Mouse (Mus musculus): ENCODE measurements around the gene Lzic. TPM values are rescaled to one million over a fixed set of nuclear protein-coding genes. Genes with fewer than 3 reads are reported as not detected.

Gene Lzic
- 9.6 and 11.6 TPM in 2 replicates for polyA plus RNA-seq (2012; rRNA removed)

DNA sequence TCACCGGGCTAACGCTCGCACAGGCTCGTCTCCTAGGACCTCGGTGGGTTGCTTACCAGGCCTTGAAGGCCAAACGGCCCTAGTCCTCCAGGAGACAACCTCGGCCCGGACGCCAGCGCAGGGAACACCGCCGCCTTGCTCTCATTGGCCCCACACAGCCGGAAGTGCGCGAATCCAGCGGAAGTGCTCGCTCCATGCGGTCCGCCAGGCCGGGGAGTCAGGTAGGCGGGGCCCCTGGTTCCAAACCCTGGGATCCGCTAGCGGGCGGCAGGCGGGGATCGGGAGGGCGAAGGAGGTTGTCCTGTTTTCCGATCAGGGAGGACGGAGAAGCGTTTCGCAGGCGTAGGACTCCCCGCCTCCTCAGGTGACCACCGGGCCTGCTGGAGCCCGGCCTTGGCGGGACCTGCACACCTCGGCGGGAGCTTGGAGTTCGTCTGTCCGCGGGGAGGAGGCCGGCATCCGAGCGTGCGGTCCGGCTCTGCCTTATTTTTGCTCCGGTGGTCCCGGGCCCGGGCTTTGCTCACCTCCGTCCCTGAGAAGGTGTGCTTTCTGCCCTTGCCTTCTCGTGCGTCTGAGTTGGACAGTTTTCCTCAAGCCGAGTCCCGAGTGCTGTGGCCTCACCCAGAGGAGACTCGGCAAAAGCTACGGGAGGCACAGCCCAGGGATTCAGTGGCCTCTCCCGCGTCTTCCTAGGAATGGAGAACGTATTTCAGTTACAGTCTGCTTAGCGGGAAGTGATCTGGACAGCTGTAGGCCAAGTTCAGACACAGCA lies at the start of gene Lzic, which contains the start of gene Nmnat1:
Gene Lzic, plus strand, starts transcription at position 177 of the 772 bp plus-strand sequence.
Gene Nmnat1, minus strand, starts transcription at position 150 of the 772 bp plus-strand sequence.
- peak; percentile 60; the same call in 1 of the 2 replicates for TF ChIP-seq POLR2A (IDR thresholded peaks at IDR 0.05; ENCODE audit: borderline replicate concordance, extremely low read depth, low read depth, low read length)
- no peak for TF ChIP-seq CTCF (IDR thresholded peaks at IDR 0.05; ENCODE audit: insufficient read depth, low read length)
- under 1% methylated on average over 60 of the region's 60 CpGs for WGBS
- H3K4me3 ChIP-seq (replicated peaks; ENCODE audit: extremely low read depth, low read depth, low read length), result peak within 1 kb of the TSS; percentile 82
- no peaks in the 10 kb centered on the region for H3K4me1 ChIP-seq (ENCODE audit: control insufficient read depth, insufficient read depth, low read length)
- DNase-seq, result peak; percentile 91

DNA sequence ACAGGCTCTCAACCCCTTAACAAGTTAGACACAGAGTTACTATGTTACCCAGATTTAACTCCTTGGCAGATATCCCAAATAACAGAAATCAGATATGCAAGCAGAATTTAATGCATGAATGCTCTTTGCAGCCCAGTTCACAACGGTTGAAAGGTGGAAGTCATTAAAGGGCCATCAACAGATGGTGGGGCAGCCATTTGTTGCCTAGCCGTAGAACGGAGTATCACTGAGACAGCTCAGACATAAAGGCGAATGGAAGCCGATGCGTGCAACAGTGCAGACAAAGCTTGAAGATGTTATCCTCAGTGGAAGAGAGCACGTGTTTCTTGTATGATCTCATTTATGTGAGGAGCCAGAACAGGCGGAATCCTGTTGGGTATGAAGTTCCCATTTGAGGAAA lies 44.5 kb upstream of the Lzic start:
- WGBS, result 68% methylated on average over 8 of the region's 8 CpGs
- Histone ChIP-seq H3K4me3 (replicated peaks; ENCODE audit: extremely low read depth, low read depth, low read length) (no peak overlapping the region), H3K4me1 (ENCODE audit: control insufficient read depth, insufficient read depth, low read length) (peaks cover 2% of the 10 kb centered on the region; the same call in 1 of the 2 replicates)
- DNase-seq, result no peak
- TF ChIP-seq POLR2A (IDR thresholded peaks at IDR 0.05; ENCODE audit: borderline replicate concordance, extremely low read depth, low read depth, low read length), result no peak
- no peak for TF ChIP-seq CTCF (IDR thresholded peaks at IDR 0.05; ENCODE audit: insufficient read depth, low read length)

DNA sequence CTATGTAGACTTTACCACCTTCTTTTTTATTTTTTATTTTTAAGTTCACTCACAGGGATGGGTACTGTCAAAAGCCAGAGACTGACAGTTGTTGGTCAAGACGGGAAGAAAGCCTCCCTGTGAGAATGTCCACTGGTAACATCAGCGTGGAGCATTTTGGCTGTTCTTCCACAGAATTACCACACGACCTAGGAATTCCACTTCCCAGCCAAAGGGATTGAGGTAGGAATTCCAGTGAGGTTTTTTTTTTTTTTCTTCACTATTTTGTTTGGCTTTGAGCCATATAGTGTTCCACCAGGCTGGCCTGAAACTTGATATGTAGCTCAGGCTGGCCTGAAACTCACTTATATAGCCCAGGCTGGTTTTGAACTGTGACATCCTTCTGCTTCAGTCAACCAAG lies 42.6 kb upstream of the Lzic start:
- WGBS, result 34% methylated on average over 3 of the region's 3 CpGs
- Histone ChIP-seq H3K4me1 (ENCODE audit: control insufficient read depth, insufficient read depth, low read length) (peaks cover 2% of the 10 kb centered on the region; the same call in 1 of the 2 replicates), H3K4me3 (replicated peaks; ENCODE audit: extremely low read depth, low read depth, low read length) (no peak overlapping the region)
- DNase-seq, result no peak
- TF ChIP-seq POLR2A (IDR thresholded peaks at IDR 0.05; ENCODE audit: borderline replicate concordance, extremely low read depth, low read depth, low read length), result no peak
- no peak for TF ChIP-seq CTCF (IDR thresholded peaks at IDR 0.05; ENCODE audit: insufficient read depth, low read length)

DNA sequence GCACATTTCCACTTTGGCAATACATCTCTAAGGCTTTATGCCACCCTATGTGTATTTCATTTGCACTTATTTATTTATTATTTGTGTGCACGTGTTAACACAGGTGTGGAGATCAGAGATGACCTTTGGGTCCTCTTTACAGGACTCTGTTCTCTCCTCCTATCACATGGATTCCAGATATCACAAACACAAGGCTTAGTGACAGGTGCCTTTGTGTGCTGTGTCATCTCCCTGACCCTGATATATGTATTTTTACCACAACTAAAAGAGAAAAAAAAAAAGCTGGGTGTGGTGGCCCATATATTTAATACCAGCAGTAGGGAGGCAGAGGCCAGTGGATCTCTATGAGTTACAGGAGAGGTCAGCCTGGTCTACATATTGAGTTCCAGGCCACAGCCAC lies 40.6 kb upstream of the Lzic start:
- DNase-seq, result no peak
- 59% methylated on average over 1 of the region's 1 CpGs for WGBS
- Histone ChIP-seq H3K4me3 (replicated peaks; ENCODE audit: extremely low read depth, low read depth, low read length) (no peak overlapping the region), H3K4me1 (ENCODE audit: control insufficient read depth, insufficient read depth, low read length) (peaks cover 2% of the 10 kb centered on the region; the same call in 1 of the 2 replicates)
- TF ChIP-seq POLR2A (IDR thresholded peaks at IDR 0.05; ENCODE audit: borderline replicate concordance, extremely low read depth, low read depth, low read length) (no peak), CTCF (IDR thresholded peaks at IDR 0.05; ENCODE audit: insufficient read depth, low read length) (no peak)

DNA sequence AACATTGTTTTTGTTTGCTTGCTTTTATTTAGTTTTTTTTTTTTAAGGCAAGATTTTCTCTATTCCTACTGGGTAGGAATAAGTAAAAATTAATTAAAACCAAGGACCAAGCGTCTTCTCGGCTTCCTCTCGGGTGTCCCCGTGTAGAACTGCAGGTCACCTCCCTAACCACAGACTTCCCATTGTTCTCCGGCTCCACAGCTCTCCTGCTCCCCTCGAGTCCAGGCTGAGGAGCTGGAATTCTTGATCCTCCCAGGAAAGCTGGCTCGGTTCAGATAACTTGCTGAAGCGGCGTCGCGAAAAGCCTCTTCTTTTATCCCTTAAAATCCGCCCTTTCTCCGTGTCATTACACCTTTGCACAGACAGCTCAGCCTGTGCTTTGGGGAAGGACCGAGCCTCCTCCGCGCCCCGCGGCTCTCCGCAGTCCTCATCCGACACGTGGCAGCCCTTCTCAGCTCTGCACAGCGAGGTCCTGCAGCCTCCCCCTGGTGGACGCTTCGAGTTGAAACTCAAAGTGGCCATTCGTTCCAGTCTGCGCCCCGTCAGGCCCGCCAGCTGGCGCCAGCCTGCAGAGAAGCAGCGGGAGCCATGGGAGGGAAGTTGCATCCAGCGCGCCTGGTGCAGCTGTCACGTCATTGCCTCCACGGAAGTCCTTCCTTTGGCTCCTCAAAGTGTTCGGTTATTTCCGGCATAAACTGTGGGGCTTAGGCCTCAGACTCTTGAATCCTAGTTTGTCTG lies 39.9 kb upstream of the Lzic start:
- Histone ChIP-seq H3K4me3 (replicated peaks; ENCODE audit: extremely low read depth, low read depth, low read length) (peak overlapping the region; percentile 44), H3K4me1 (ENCODE audit: control insufficient read depth, insufficient read depth, low read length) (peaks cover 2% of the 10 kb centered on the region; the same call in 1 of the 2 replicates)
- under 1% methylated on average over 36 of the region's 36 CpGs for WGBS
- TF ChIP-seq CTCF (IDR thresholded peaks at IDR 0.05; ENCODE audit: insufficient read depth, low read length) (peak; percentile 83), POLR2A (IDR thresholded peaks at IDR 0.05; ENCODE audit: borderline replicate concordance, extremely low read depth, low read depth, low read length) (peak; percentile 25; the same call in 1 of the 2 replicates)
- DNase-seq, result peak; percentile 80

DNA sequence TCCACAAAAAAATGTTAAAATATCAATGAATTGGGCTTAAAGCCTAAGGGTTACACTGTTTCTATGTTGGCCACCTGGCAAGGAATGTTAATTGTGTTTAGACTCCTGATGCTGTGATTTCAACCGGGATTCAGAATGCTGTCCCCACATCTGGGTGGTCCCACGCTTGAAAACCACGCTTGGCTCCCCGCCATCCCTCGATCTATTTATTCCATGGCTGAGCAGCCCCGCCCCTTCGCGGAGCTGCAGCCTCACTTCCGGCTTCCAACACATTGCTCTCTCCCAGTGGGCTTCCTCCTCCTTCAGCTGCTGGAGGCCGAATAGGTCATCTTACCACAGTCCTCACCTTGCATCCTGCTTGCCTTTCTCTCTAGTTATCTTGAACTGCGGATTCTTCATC lies 39.2 kb upstream of the Lzic start:
- H3K4me3 ChIP-seq (replicated peaks; ENCODE audit: extremely low read depth, low read depth, low read length), result no peak overlapping the region
- no peak for TF ChIP-seq CTCF (IDR thresholded peaks at IDR 0.05; ENCODE audit: insufficient read depth, low read length)
- TF ChIP-seq POLR2A (IDR thresholded peaks at IDR 0.05; ENCODE audit: borderline replicate concordance, extremely low read depth, low read depth, low read length), result no peak
- peaks cover 2% of the 10 kb centered on the region; the same call in 1 of the 2 replicates for H3K4me1 ChIP-seq (ENCODE audit: control insufficient read depth, insufficient read depth, low read length)
- DNase-seq, result peak; percentile 25
- WGBS, result 8% methylated on average over 11 of the region's 11 CpGs

DNA sequence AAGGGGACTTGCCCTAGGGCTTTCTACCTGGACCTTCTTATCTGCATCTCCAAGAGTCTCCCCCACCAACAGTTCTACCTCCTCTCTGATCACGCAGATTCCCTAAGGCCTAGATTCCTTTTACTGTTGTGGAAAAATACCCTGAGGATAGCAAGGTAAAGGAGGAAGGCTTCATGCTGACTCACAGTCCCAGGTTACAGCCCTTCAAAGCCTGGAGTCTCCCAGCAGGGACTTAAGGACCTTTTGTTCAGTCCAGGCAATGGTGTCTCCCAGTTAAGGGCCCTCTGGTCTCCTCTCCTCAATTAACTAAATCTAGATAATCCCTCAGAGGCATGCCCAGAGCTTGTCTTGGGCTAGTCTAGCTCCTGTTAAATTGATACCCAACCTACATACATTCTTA lies 38.7 kb upstream of the Lzic start:
- WGBS, result 79% methylated on average over 1 of the region's 1 CpGs
- H3K4me3 ChIP-seq (replicated peaks; ENCODE audit: extremely low read depth, low read depth, low read length), result no peak overlapping the region
- H3K4me1 ChIP-seq (ENCODE audit: control insufficient read depth, insufficient read depth, low read length), result peaks cover 2% of the 10 kb centered on the region; the same call in 1 of the 2 replicates
- no peak for DNase-seq
- TF ChIP-seq CTCF (IDR thresholded peaks at IDR 0.05; ENCODE audit: insufficient read depth, low read length), result no peak
- no peak for TF ChIP-seq POLR2A (IDR thresholded peaks at IDR 0.05; ENCODE audit: borderline replicate concordance, extremely low read depth, low read depth, low read length)

DNA sequence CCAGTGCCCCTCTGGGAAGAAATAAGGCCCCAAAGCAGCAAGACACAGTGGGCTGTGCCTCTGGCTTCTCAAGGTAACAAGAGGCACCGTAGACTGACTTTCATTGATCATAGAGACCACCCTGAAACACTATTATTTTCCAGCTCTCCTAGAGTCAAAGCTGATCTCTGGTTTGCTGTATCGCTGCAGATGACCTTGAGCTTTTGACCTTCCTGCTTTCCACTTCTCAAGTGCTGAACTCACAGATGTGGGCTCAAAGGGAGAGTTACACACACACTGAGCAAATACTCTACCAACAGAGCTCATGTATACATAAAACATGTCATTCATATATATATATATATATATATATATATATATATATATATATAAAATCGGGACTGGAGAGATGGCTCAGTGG lies 34.4 kb upstream of the Lzic start:
- TF ChIP-seq CTCF (IDR thresholded peaks at IDR 0.05; ENCODE audit: insufficient read depth, low read length) (no peak), POLR2A (IDR thresholded peaks at IDR 0.05; ENCODE audit: borderline replicate concordance, extremely low read depth, low read depth, low read length) (no peak)
- no peak for DNase-seq
- Histone ChIP-seq H3K4me3 (replicated peaks; ENCODE audit: extremely low read depth, low read depth, low read length) (no peak overlapping the region), H3K4me1 (ENCODE audit: control insufficient read depth, insufficient read depth, low read length) (no peaks in the 10 kb centered on the region)
- 73% methylated on average over 3 of the region's 3 CpGs for WGBS

DNA sequence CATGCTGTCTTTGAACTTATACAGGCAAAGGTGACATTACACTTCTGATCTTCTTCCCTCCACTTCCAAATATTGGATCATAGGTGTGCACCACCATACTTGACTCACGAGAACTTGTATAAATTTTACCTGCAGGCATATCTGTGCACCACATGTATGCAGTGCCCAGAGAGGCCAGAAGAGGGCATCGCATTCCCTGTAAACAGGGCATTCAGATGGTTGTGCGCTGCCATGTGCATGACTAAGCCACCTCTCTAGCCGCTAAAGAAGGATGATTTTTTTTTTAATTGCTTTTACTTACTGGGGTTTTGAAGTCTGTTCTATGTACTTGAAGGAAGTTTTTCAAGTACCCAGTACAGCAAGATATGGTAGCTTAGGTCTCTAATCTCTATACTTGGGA lies 31.4 kb upstream of the Lzic start:
- TF ChIP-seq POLR2A (IDR thresholded peaks at IDR 0.05; ENCODE audit: borderline replicate concordance, extremely low read depth, low read depth, low read length), result no peak
- peak; percentile 46 for TF ChIP-seq CTCF (IDR thresholded peaks at IDR 0.05; ENCODE audit: insufficient read depth, low read length)
- no peak for DNase-seq
- H3K4me3 ChIP-seq (replicated peaks; ENCODE audit: extremely low read depth, low read depth, low read length), result no peak overlapping the region
- H3K4me1 ChIP-seq (ENCODE audit: control insufficient read depth, insufficient read depth, low read length), result no peaks in the 10 kb centered on the region
- 77% methylated on average over 4 of the region's 4 CpGs for WGBS
